Mouse (Mus musculus) inflammation-experienced regulatory T-cells, adult 6 months (primary cell): ENCODE results near the gene Vmn2r17. TPM values are rescaled to one million over a fixed set of nuclear protein-coding genes. Genes with fewer than 3 reads are reported as not detected.

Experiments used
- ATAC-seq: one replicate; pipeline ENCODE4 v1.8.0; 2017
- polyA plus RNA-seq, 3 experiments: library from polyadenylated mRNA; unstranded; fragments of 100-300 nt; shearing (Covaris generic); gene quantifications; one replicate each; pipeline ENCODE4 v1.2.1; 2017

The Vmn2r17 gene
- polyA plus RNA-seq: under 1 TPM in 1 of 3 experiments, not detected in 2; 0.08 TPM

GRCm38 (mm10) chr5:109419388-109419787 lies at the start of gene Vmn2r17:
Vmn2r17 (plus strand) TSS chr5:109419688.
- no peak for ATAC-seq

- no peak for ATAC-seq
Measured at GRCm38 (mm10) chr5:109466576-109467506, 47.4 kb downstream of the Vmn2r17 start.

- ATAC-seq: peak; percentile 48
Measured at GRCm38 (mm10) chr5:109506729-109507128, 87.2 kb downstream of the Vmn2r17 start.

Other genes starting within 250 kb of the Vmn2r17 start
- gene Vmn2r13, start 227.5 kb upstream of the Vmn2r17 start, polyA plus RNA-seq: not detected
- not detected for gene Vmn2r14, start 195.0 kb upstream of the Vmn2r17 start, polyA plus RNA-seq
- not detected for gene Vmn2r15, start 122.0 kb upstream of the Vmn2r17 start, polyA plus RNA-seq
- gene Vmn2r16, start 89.5 kb upstream of the Vmn2r17 start, polyA plus RNA-seq: not detected
- gene Crlf2, start 139.3 kb downstream of the Vmn2r17 start, polyA plus RNA-seq: 10 to 100 TPM in 1 of 3 experiments, 1 to 10 TPM in 2; 4.5 to 10.3 (median 7.9) TPM